Mouse (Mus musculus): ENCODE results near the gene Cd36.

GRCm38 (mm10) chr5:17850582-17850981 lies 38.0 kb downstream of the Cd36 start:
- TF ChIP-seq CTCF (IDR thresholded peaks at IDR 0.05; ENCODE audit: borderline replicate concordance, control insufficient read depth, extremely low read depth, insufficient read depth, low read length, poor library complexity) = no peak
- TF ChIP-seq POLR2A (IDR thresholded peaks at IDR 0.05; ENCODE audit: control insufficient read depth, extremely low read depth, insufficient read depth, low read length, poor library complexity) = no peak
